Mouse (Mus musculus) ES-Bruce4 (cell line): ENCODE measurements around the gene Agtr1b. TPM values are rescaled to one million over a fixed set of nuclear protein-coding genes. Genes with fewer than 3 reads are reported as not detected.

ENCODE experiments used
- H3K27ac ChIP-seq: 2 replicates; pipeline ENCODE4 v1.5.1; 2012; ENCODE audit warnings: low read length, inconsistent platforms; ENCODE audit not compliant: insufficient read depth
- H3K27me3 ChIP-seq: 2 replicates; pipeline ENCODE4 v1.6.1; 2012; ENCODE audit warnings: mild to moderate bottlenecking, low read length, inconsistent platforms; ENCODE audit not compliant: control insufficient read depth, poor library complexity, insufficient read depth, severe bottlenecking
- H3K36me3 ChIP-seq: 2 replicates; pipeline ENCODE4 v1.6.1; 2012; ENCODE audit warnings: inconsistent platforms, mild to moderate bottlenecking, low read length, moderate library complexity; ENCODE audit not compliant: control insufficient read depth, poor library complexity, insufficient read depth, severe bottlenecking
- H3K4me1 ChIP-seq: one replicate; pipeline ENCODE4 v1.8.1; 2011; ENCODE audit warnings: low read length; ENCODE audit not compliant: control insufficient read depth, insufficient read depth
- H3K4me3 ChIP-seq: 2 replicates; pipeline ENCODE4 v1.5.1; 2011; ENCODE audit warnings: low read depth, mild to moderate bottlenecking, low read length
- H3K9ac ChIP-seq: 2 replicates; pipeline ENCODE4 v1.6.1; 2012; ENCODE audit warnings: low read depth, mild to moderate bottlenecking, inconsistent platforms; ENCODE audit not compliant: poor library complexity, severe bottlenecking
- H3K9me3 ChIP-seq: replicated peaks from 2 replicates; pipeline ENCODE4 v1.6.1; 2012; ENCODE audit warnings: mild to moderate bottlenecking, low read length, inconsistent platforms; ENCODE audit not compliant: control insufficient read depth, poor library complexity, insufficient read depth, severe bottlenecking
- CTCF ChIP-seq: IDR thresholded peaks from one replicate; pipeline ENCODE4 v1.8.1; 2011; ENCODE audit warnings: low read depth, low read length
- EP300 ChIP-seq: IDR thresholded peaks from 2 replicates; pipeline ENCODE4 v1.6.1; 2011; ENCODE audit warnings: low read depth, low read length; ENCODE audit not compliant: insufficient read depth
- POLR2A ChIP-seq: IDR thresholded peaks from one replicate; pipeline ENCODE4 v1.8.1; 2011; ENCODE audit warnings: low read length; ENCODE audit not compliant: insufficient read depth
- polyA plus RNA-seq: library from polyadenylated mRNA; stranded (reverse); fragments of >200 nt; gene quantifications from 2 replicates; pipeline ENCODE4 v1.2.4, GENCODE M21; 2011; ENCODE audit warnings: low read depth; ENCODE audit not compliant: missing spikeins, insufficient read depth, insufficient read length

The Agtr1b gene
- polyA plus RNA-seq, 1 experiment = not detected

DNA sequence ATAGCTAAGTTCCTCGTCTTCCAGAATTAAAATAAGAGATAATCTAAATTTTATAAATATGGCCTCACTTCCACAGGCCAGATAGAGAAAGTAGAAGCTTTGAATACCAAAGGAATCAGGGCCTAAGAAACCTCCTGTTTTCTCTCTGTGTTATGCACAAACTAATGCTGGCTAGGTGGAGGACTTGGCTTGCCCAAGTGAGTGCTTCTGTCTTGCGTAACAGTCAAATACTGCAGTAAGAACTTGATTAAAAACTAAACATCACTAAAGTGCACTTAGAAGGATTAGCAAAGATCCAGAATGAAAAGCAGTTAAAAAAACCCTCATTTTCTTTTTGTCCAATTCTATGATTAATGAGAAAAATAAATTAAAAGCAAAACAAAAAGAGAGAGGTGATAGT lies 78.2 kb downstream of the Agtr1b start:
- H3K9me3 ChIP-seq = peaks cover 9% of the 10 kb centered on the region
- no peaks in the 10 kb centered on the region for H3K27me3 ChIP-seq

DNA sequence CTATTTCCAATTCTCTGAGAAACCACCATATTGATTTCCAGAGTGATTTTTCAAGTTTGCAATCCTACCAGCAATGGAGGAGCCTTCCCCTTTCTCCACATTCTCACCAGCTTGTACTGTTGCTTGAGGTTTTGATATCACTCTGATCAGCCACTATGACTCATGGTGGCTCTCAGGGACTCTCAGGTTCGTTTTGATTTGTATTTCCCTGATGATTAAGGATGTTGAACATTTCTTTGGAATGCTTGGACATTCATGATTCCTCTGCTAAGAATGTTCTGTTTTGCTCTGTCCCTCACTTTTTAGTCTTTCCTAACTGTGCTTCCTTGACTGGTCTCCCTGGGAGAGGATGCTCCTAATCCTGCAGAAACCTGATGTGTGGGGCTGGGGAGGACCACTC lies 85.2 kb downstream of the Agtr1b start:
- H3K27me3 ChIP-seq = no peaks in the 10 kb centered on the region
- no peaks in the 10 kb centered on the region for H3K36me3 ChIP-seq
- peaks cover 9% of the 10 kb centered on the region; the same call in 1 of the 2 replicates for H3K9me3 ChIP-seq
- H3K4me1 ChIP-seq = no peaks in the 10 kb centered on the region
- no peak overlapping the region for H3K9ac ChIP-seq
- no peak for TF ChIP-seq EP300
- TF ChIP-seq CTCF = no peak
- TF ChIP-seq POLR2A = no peak
- H3K4me3 ChIP-seq = no peak overlapping the region
- no peak overlapping the region for H3K27ac ChIP-seq

More for the DNA sequence above, 78.2 kb downstream of the Agtr1b start:
- H3K4me1 ChIP-seq = no peaks in the 10 kb centered on the region
- H3K4me3 ChIP-seq = no peak overlapping the region
- no peak overlapping the region for H3K9ac ChIP-seq
- H3K27ac ChIP-seq = no peak overlapping the region
- no peaks in the 10 kb centered on the region for H3K36me3 ChIP-seq
- TF ChIP-seq EP300 = no peak
- TF ChIP-seq CTCF = no peak
- TF ChIP-seq POLR2A = no peak

DNA sequence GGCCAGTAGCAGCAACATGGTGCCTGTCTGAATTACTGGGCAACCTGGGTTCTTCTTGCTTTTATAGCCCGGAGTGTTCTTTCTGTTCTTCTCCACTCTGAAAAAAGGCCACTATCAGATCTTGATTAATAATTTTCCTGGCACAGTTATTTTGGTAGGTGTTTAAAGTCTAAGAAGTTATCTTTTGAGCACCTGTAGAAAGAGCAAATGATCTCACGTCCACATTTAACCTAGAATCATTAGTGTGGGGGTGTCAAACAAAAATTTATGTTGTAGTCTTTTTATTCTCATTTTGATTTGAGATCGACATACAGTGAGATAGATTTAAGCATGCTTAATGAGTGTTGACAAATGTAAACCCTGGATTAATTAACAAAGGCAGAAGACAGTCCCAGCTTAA lies 91.3 kb downstream of the Agtr1b start, which contains the start of gene Cpb1:
Cpb1 (minus strand) TSS at position 101 of the 400 bp plus-strand sequence.
- Histone ChIP-seq H3K9me3 (no peaks in the 10 kb centered on the region), H3K27ac (no peak within 1 kb of the TSS), H3K9ac (no peak within 1 kb of the TSS), H3K4me3 (no peak within 1 kb of the TSS), H3K27me3 (no peaks in the 10 kb centered on the region), H3K4me1 (no peaks in the 10 kb centered on the region), H3K36me3 (no peaks in the 10 kb centered on the region)
- TF ChIP-seq CTCF = no peak
- no peak for TF ChIP-seq EP300
- TF ChIP-seq POLR2A = no peak

Other genes with a start within 250 kb of the Agtr1b start
- gene Gyg, start 211.9 kb downstream of the Agtr1b start, polyA plus RNA-seq = 35.2 and 38.4 TPM in 2 replicates
- not detected in 2 replicates for gene Cpa3, start 125.0 kb downstream of the Agtr1b start, polyA plus RNA-seq
- 0.22 and 0.24 TPM in 2 replicates for gene Cpb1, start 91.4 kb downstream of the Agtr1b start, polyA plus RNA-seq